Mouse (Mus musculus) heart, embryonic 16.5 days (tissue): Measurements from ENCODE around the gene Atg10. TPM values are rescaled to one million over a fixed set of nuclear protein-coding genes. Genes with fewer than 3 reads are reported as not detected.

Experiments used
- ATAC-seq: fragments of 200-750 bp; cut with Nextera tagmentation; replicated peaks from 2 replicates; pipeline ENCODE4 v1.8.0; 2017; ENCODE audit warnings: moderate number of reproducible peaks; ENCODE audit not compliant: insufficient read depth, low FRiP score; ENCODE audit errors: extremely low read depth
- H3K27ac ChIP-seq: fragments of 300-500 bp; sonication (generic); 2 replicates; pipeline ENCODE4 v1.5.1; 2014; ENCODE audit warnings: mild to moderate bottlenecking, low read length, control low read depth, moderate library complexity
- H3K27me3 ChIP-seq: fragments of 300-500 bp; sonication (generic); 2 replicates; pipeline ENCODE4 v1.6.1; 2014; ENCODE audit warnings: low read length, mixed read lengths; ENCODE audit not compliant: control insufficient read depth, insufficient read depth
- H3K36me3 ChIP-seq: fragments of 300-500 bp; sonication (generic); 2 replicates; pipeline ENCODE4 v1.6.1; 2014; ENCODE audit not compliant: control insufficient read depth, insufficient read depth
- H3K4me1 ChIP-seq: fragments of 300-500 bp; sonication (generic); 2 replicates; pipeline ENCODE4 v1.6.1; 2014; ENCODE audit warnings: low read length, mixed read lengths; ENCODE audit not compliant: control insufficient read depth, insufficient read depth
- H3K4me2 ChIP-seq: fragments of 300-500 bp; sonication (generic); 2 replicates; pipeline ENCODE4 v1.6.1; 2014; ENCODE audit warnings: low read depth, mild to moderate bottlenecking, control low read depth, low read length
- H3K4me3 ChIP-seq: fragments of 300-500 bp; sonication (generic); 2 replicates; pipeline ENCODE4 v1.5.1; 2014; ENCODE audit warnings: mild to moderate bottlenecking, control low read depth, low read length
- H3K9ac ChIP-seq: fragments of 300-500 bp; sonication (generic); 2 replicates; pipeline ENCODE4 v1.6.1; 2014; ENCODE audit warnings: low read length, control low read depth
- H3K9me3 ChIP-seq: fragments of 300-500 bp; sonication (generic); replicated peaks from 2 replicates; pipeline ENCODE4 v1.6.1; 2016; ENCODE audit warnings: low read length; ENCODE audit not compliant: control insufficient read depth
- WGBS: fragments of 180-500 bp; shearing (Covaris S2); extraction: QIAGEN DNeasy Blood & Tissue Kit; methylation state at CpG from one replicate; pipeline ENCODE4 v1.1.7; 2014; 5-methylcytosine and 5-hydroxymethylcytosine counted together
- polyA plus RNA-seq: library from polyadenylated mRNA; unstranded; fragments of >200 nt; fragmentation: Nextera tagmentation; extraction: Ambion mirVana; gene quantifications from 2 replicates; pipeline ENCODE4 v1.2.1, GENCODE M21; 2015

Atg10 gene
- polyA plus RNA-seq, 1 experiment from 2014 or later = 31.3 TPM

- Histone ChIP-seq H3K4me3 (no peak overlapping the region), H3K4me1 (peaks cover 3% of the 10 kb centered on the region; the same call in 1 of the 2 replicates), H3K27ac (no peak overlapping the region), H3K4me2 (no peak overlapping the region), H3K27me3 (no peaks in the 10 kb centered on the region), H3K36me3 (no peaks in the 10 kb centered on the region), H3K9ac (no peak overlapping the region), H3K9me3 (no peaks in the 10 kb centered on the region)
- 59% methylated on average over 3 of the region's 3 CpGs for WGBS
- ATAC-seq = no peak
Observed at GRCm38 (mm10) chr13:91038034-91038433, 185.7 kb downstream of the Atg10 start.

GRCm38 (mm10) chr13:91037405-91037804 lies 186.4 kb downstream of the Atg10 start:
- Histone ChIP-seq H3K27me3 (no peaks in the 10 kb centered on the region), H3K4me1 (peaks cover 3% of the 10 kb centered on the region; the same call in 1 of the 2 replicates), H3K9ac (no peak overlapping the region), H3K4me3 (no peak overlapping the region), H3K36me3 (no peaks in the 10 kb centered on the region), H3K9me3 (no peaks in the 10 kb centered on the region), H3K27ac (no peak overlapping the region), H3K4me2 (no peak overlapping the region)
- no peak for ATAC-seq
- WGBS = 90% methylated on average over 6 of the region's 6 CpGs

GRCm38 (mm10) chr13:91031836-91032235 lies 191.9 kb downstream of the Atg10 start:
- H3K27ac ChIP-seq = no peak overlapping the region
- H3K4me2 ChIP-seq = no peak overlapping the region
- no peak for ATAC-seq
- H3K4me3 ChIP-seq = no peak overlapping the region
- WGBS = 76% methylated on average over 2 of the region's 2 CpGs
- H3K36me3 ChIP-seq = no peaks in the 10 kb centered on the region
- no peaks in the 10 kb centered on the region for H3K4me1 ChIP-seq
- H3K9ac ChIP-seq = no peak overlapping the region
- no peaks in the 10 kb centered on the region for H3K27me3 ChIP-seq
- no peaks in the 10 kb centered on the region for H3K9me3 ChIP-seq

GRCm38 (mm10) chr13:91023447-91023846 lies 200.3 kb downstream of the Atg10 start:
- ATAC-seq = no peak
- no peak overlapping the region for H3K4me2 ChIP-seq
- no peak overlapping the region for H3K27ac ChIP-seq
- H3K36me3 ChIP-seq = no peaks in the 10 kb centered on the region
- 78% methylated on average over 9 of the region's 9 CpGs for WGBS
- no peaks in the 10 kb centered on the region for H3K4me1 ChIP-seq
- H3K9ac ChIP-seq = no peak overlapping the region
- H3K9me3 ChIP-seq = no peaks in the 10 kb centered on the region
- H3K27me3 ChIP-seq = no peaks in the 10 kb centered on the region
- no peak overlapping the region for H3K4me3 ChIP-seq

- 64% methylated on average over 3 of the region's 3 CpGs for WGBS
- no peaks in the 10 kb centered on the region for H3K4me1 ChIP-seq
- no peak overlapping the region for H3K4me3 ChIP-seq
- no peaks in the 10 kb centered on the region for H3K9me3 ChIP-seq
- H3K36me3 ChIP-seq = no peaks in the 10 kb centered on the region
- H3K9ac ChIP-seq = no peak overlapping the region
- no peak overlapping the region for H3K4me2 ChIP-seq
- no peak overlapping the region for H3K27ac ChIP-seq
- no peaks in the 10 kb centered on the region for H3K27me3 ChIP-seq
- ATAC-seq = no peak
Observed at GRCm38 (mm10) chr13:91011851-91012250, 211.9 kb downstream of the Atg10 start.

- no peak overlapping the region for H3K4me3 ChIP-seq
- ATAC-seq = no peak
- H3K9me3 ChIP-seq = no peaks in the 10 kb centered on the region
- H3K9ac ChIP-seq = no peak overlapping the region
- H3K4me2 ChIP-seq = no peak overlapping the region
- H3K4me1 ChIP-seq = no peaks in the 10 kb centered on the region
- no peak overlapping the region for H3K27ac ChIP-seq
- no peaks in the 10 kb centered on the region for H3K27me3 ChIP-seq
- 76% methylated on average over 2 of the region's 2 CpGs for WGBS
- no peaks in the 10 kb centered on the region for H3K36me3 ChIP-seq
Observed at GRCm38 (mm10) chr13:90995034-90995629, 228.6 kb downstream of the Atg10 start.

GRCm38 (mm10) chr13:90993602-90994001 lies 230.2 kb downstream of the Atg10 start:
- 79% methylated on average over 13 of the region's 13 CpGs for WGBS
- Histone ChIP-seq H3K9me3 (no peaks in the 10 kb centered on the region), H3K27me3 (no peaks in the 10 kb centered on the region), H3K4me1 (no peaks in the 10 kb centered on the region), H3K9ac (no peak overlapping the region), H3K27ac (no peak overlapping the region), H3K36me3 (no peaks in the 10 kb centered on the region), H3K4me3 (no peak overlapping the region), H3K4me2 (no peak overlapping the region)
- ATAC-seq = no peak

- Histone ChIP-seq H3K27me3 (no peaks in the 10 kb centered on the region), H3K4me1 (no peaks in the 10 kb centered on the region), H3K9ac (no peak overlapping the region), H3K36me3 (no peaks in the 10 kb centered on the region), H3K4me3 (no peak overlapping the region), H3K4me2 (no peak overlapping the region), H3K27ac (no peak overlapping the region), H3K9me3 (no peaks in the 10 kb centered on the region)
- WGBS = 79% methylated on average over 5 of the region's 5 CpGs
- no peak for ATAC-seq
Observed at GRCm38 (mm10) chr13:90992948-90993347, 230.8 kb downstream of the Atg10 start.

- Histone ChIP-seq H3K4me3 (no peak overlapping the region), H3K9ac (no peak overlapping the region), H3K36me3 (no peaks in the 10 kb centered on the region), H3K9me3 (no peaks in the 10 kb centered on the region), H3K27me3 (no peaks in the 10 kb centered on the region), H3K4me2 (no peak overlapping the region), H3K27ac (no peak overlapping the region), H3K4me1 (no peaks in the 10 kb centered on the region)
- WGBS = 85% methylated on average over 3 of the region's 3 CpGs
- no peak for ATAC-seq
Observed at GRCm38 (mm10) chr13:90988226-90988625, 235.5 kb downstream of the Atg10 start.
